Mouse (Mus musculus) myocyte (in vitro differentiated cells): ENCODE measurements at regions not wholly inside any gene's neighbourhood (a gene's known extent, or its start where the extent isn't known, plus 50 kb on each side); places are given as distances from the start of the nearest gene placed in this dataset.

Source experiments
- E2F4 ChIP-seq: IDR thresholded peaks from one replicate; pipeline ENCODE4 v1.6.1; 2011; ENCODE audit warnings: mild to moderate bottlenecking, control low read depth, moderate library complexity; ENCODE audit not compliant: insufficient read depth
- MAX ChIP-seq: IDR thresholded peaks from one replicate; pipeline ENCODE4 v1.6.1; 2011; ENCODE audit warnings: low read depth, mild to moderate bottlenecking, control low read depth
- POLR2A ChIP-seq: IDR thresholded peaks from one replicate; pipeline ENCODE4 v1.6.1; 2011; ENCODE audit warnings: low read depth, mild to moderate bottlenecking, control low read depth, moderate library complexity; ENCODE audit not compliant: insufficient read length
- TCF12 ChIP-seq: IDR thresholded peaks from one replicate; pipeline ENCODE4 v1.6.1; 2011; ENCODE audit warnings: mild to moderate bottlenecking, control low read depth; ENCODE audit not compliant: poor library complexity, insufficient read depth, severe bottlenecking
- TCF3 ChIP-seq: IDR thresholded peaks from one replicate; pipeline ENCODE4 v1.6.1; 2011; ENCODE audit warnings: low read depth, control low read depth; ENCODE audit not compliant: insufficient read length

- TF ChIP-seq POLR2A (no peak), TCF3 (no peak), TCF12 (no peak), MAX (no peak), E2F4 (no peak)
Measured at GRCm38 (mm10) chr12:73428171-73428570, 118.0 kb downstream of the Tmem30b start.
